Mouse (Mus musculus): ENCODE data around the gene Atxn1. TPM values are rescaled to one million over a fixed set of nuclear protein-coding genes. Genes with fewer than 3 reads are reported as not detected.

The Atxn1 gene
- total and polyA plus RNA-seq, 2 experiments from 2014 or later, result 8.6 to 44.6 TPM

DNA sequence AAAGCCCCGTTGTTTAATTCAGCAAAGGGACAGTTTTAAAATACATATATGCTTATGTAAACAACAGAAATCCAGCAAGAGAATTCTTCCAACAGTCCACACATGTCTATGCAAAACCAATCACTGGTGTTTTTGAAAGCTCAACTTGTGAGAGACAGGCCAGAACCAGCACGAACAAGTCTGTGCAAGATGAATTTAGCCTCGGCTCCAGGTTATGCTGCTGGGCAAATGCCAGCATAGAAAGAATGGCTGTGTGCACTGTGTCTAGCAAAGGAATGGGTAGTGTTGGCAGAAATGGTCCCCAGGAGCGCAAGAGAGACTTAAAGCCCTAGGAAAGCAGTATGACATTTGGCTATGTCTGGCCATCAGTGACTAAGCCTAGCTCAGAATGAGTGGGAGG is 24.1 kb downstream of the Atxn1 start:
- no peak overlapping the region for H3K4me3 ChIP-seq (ENCODE audit: low read length)
- no peak overlapping the region for H3K4me2 ChIP-seq (ENCODE audit: low read depth, low read length)
- no peaks in the 10 kb centered on the region for H3K9me3 ChIP-seq (ENCODE audit: low read length)
- ATAC-seq, result no peak
- no peak for TF ChIP-seq CTCF (IDR thresholded peaks at IDR 0.05; ENCODE audit: low read depth)
- H3K9ac ChIP-seq (replicated peaks; ENCODE audit: low read length), result no peak overlapping the region
- H3K36me3 ChIP-seq (ENCODE audit: insufficient read depth, low read length), result no peaks in the 10 kb centered on the region
- H3K27me3 ChIP-seq (ENCODE audit: insufficient read depth, low read length), result no peaks in the 10 kb centered on the region
- 81% methylated on average over 4 of the region's 4 CpGs for WGBS
- no peak for DNase-seq (ENCODE audit: low spot score)
- no peaks in the 10 kb centered on the region for H3K4me1 ChIP-seq (ENCODE audit: insufficient read depth, low read length)
- no peak overlapping the region for H3K27ac ChIP-seq

GRCm38 (mm10) chr13:45939561-45939960 is 25.2 kb downstream of the Atxn1 start:
- DNase-seq (ENCODE audit: low spot score) (no peak), ATAC-seq (no peak)
- Histone ChIP-seq H3K27me3 (ENCODE audit: insufficient read depth, low read length) (no peaks in the 10 kb centered on the region), H3K9ac (replicated peaks; ENCODE audit: low read length) (no peak overlapping the region), H3K4me2 (ENCODE audit: low read depth, low read length) (no peak overlapping the region), H3K27ac (no peak overlapping the region), H3K36me3 (ENCODE audit: insufficient read depth, low read length) (no peaks in the 10 kb centered on the region), H3K4me1 (ENCODE audit: insufficient read depth, low read length) (no peaks in the 10 kb centered on the region), H3K9me3 (ENCODE audit: low read length) (no peaks in the 10 kb centered on the region), H3K4me3 (ENCODE audit: low read length) (no peak overlapping the region)
- WGBS, result 84% methylated on average over 6 of the region's 6 CpGs
- TF ChIP-seq CTCF (IDR thresholded peaks at IDR 0.05; ENCODE audit: low read depth), result no peak

DNA sequence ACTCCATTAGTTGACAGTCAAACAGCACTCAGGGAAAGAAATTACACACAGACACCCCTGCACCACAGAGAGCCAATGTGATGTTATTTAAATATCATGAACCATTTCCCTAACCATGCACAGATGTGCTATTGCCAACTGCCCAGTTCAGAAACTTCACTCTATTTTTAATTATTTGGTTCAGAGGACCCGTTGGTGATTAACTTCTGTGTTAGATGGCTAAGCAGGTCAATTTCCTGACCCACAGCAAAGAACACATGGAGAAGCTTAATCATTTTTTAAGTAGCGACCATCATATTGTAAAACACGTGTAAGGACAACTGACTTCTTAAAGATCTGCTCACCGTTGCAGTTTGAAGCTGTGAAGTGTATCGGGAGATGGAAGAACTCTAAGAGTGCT is 26.7 kb downstream of the Atxn1 start:
- DNase-seq (ENCODE audit: low spot score), result no peak
- Histone ChIP-seq H3K9ac (replicated peaks; ENCODE audit: low read length) (no peak overlapping the region), H3K4me3 (ENCODE audit: low read length) (no peak overlapping the region), H3K4me1 (ENCODE audit: insufficient read depth, low read length) (no peaks in the 10 kb centered on the region), H3K27me3 (ENCODE audit: insufficient read depth, low read length) (no peaks in the 10 kb centered on the region), H3K36me3 (ENCODE audit: insufficient read depth, low read length) (no peaks in the 10 kb centered on the region), H3K27ac (no peak overlapping the region), H3K4me2 (ENCODE audit: low read depth, low read length) (no peak overlapping the region), H3K9me3 (ENCODE audit: low read length) (no peaks in the 10 kb centered on the region)
- ATAC-seq, result no peak
- TF ChIP-seq CTCF (IDR thresholded peaks at IDR 0.05; ENCODE audit: low read depth), result no peak
- WGBS, result 80% methylated on average over 5 of the region's 5 CpGs

DNA sequence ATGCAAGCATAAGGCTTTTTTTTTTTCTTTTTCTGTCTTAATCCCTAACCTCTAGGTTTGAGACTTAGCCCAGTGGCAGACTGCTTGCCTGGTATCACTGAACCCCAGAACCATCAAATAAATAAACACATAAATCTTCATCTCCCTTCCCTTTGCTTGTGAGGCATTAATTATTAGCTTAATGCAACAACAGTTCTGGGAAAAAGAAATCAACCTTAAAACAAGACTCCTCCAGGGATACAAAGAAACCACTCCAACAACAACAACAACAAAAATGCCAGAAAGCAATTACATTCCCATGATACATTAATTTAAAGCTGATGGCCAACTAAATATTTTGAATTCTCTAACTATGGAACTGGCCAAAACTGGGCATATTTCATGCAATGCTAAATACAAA is 28.0 kb downstream of the Atxn1 start:
- TF ChIP-seq CTCF (IDR thresholded peaks at IDR 0.05; ENCODE audit: low read depth), result no peak
- no peak for DNase-seq (ENCODE audit: low spot score)
- H3K27ac ChIP-seq, result no peak overlapping the region
- H3K4me3 ChIP-seq (ENCODE audit: low read length), result no peak overlapping the region
- no peak overlapping the region for H3K9ac ChIP-seq (replicated peaks; ENCODE audit: low read length)
- no peaks in the 10 kb centered on the region for H3K9me3 ChIP-seq (ENCODE audit: low read length)
- H3K4me1 ChIP-seq (ENCODE audit: insufficient read depth, low read length), result no peaks in the 10 kb centered on the region
- no peaks in the 10 kb centered on the region for H3K36me3 ChIP-seq (ENCODE audit: insufficient read depth, low read length)
- no peaks in the 10 kb centered on the region for H3K27me3 ChIP-seq (ENCODE audit: insufficient read depth, low read length)
- ATAC-seq, result no peak
- no peak overlapping the region for H3K4me2 ChIP-seq (ENCODE audit: low read depth, low read length)

- 82% methylated on average over 7 of the region's 7 CpGs for WGBS
- no peaks in the 10 kb centered on the region for H3K9me3 ChIP-seq (ENCODE audit: low read length)
- no peak overlapping the region for H3K27ac ChIP-seq
- no peak overlapping the region for H3K4me2 ChIP-seq (ENCODE audit: low read depth, low read length)
- TF ChIP-seq CTCF (IDR thresholded peaks at IDR 0.05; ENCODE audit: low read depth), result no peak
- H3K9ac ChIP-seq (replicated peaks; ENCODE audit: low read length), result no peak overlapping the region
- DNase-seq (ENCODE audit: low spot score), result no peak
- H3K4me1 ChIP-seq (ENCODE audit: insufficient read depth, low read length), result no peaks in the 10 kb centered on the region
- no peaks in the 10 kb centered on the region for H3K27me3 ChIP-seq (ENCODE audit: insufficient read depth, low read length)
- no peaks in the 10 kb centered on the region for H3K36me3 ChIP-seq (ENCODE audit: insufficient read depth, low read length)
- ATAC-seq, result no peak
- no peak overlapping the region for H3K4me3 ChIP-seq (ENCODE audit: low read length)
These were observed 29.0 kb downstream of the Atxn1 start for GRCm38 (mm10) chr13:45935798-45936197.

DNA sequence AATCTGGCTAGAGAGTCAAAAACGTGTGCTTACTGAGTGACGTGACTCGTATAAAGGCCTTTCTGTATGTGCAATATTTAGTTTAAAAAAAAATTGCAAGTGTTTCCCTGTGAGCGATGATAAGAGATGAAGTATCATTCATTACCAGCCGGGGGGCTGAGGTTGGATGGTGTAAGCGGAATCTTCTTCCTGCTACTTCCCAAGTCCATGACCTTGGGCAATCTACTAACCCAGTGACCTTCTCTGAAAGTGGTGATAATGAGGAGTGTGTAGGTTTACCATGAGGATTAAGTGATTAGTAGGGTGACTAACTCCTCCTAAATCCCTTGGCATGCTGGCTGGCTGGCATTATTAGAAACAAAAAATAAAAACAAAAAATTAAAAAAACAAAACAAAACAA is 30.0 kb downstream of the Atxn1 start:
- WGBS, result 82% methylated on average over 6 of the region's 6 CpGs
- H3K27ac ChIP-seq, result no peak overlapping the region
- H3K4me2 ChIP-seq (ENCODE audit: low read depth, low read length), result no peak overlapping the region
- ATAC-seq, result no peak
- no peak for DNase-seq (ENCODE audit: low spot score)
- TF ChIP-seq CTCF (IDR thresholded peaks at IDR 0.05; ENCODE audit: low read depth), result no peak
- H3K4me1 ChIP-seq (ENCODE audit: insufficient read depth, low read length), result no peaks in the 10 kb centered on the region
- no peaks in the 10 kb centered on the region for H3K9me3 ChIP-seq (ENCODE audit: low read length)
- no peaks in the 10 kb centered on the region for H3K36me3 ChIP-seq (ENCODE audit: insufficient read depth, low read length)
- H3K4me3 ChIP-seq (ENCODE audit: low read length), result no peak overlapping the region
- no peak overlapping the region for H3K9ac ChIP-seq (replicated peaks; ENCODE audit: low read length)
- H3K27me3 ChIP-seq (ENCODE audit: insufficient read depth, low read length), result no peaks in the 10 kb centered on the region

GRCm38 (mm10) chr13:45934085-45934484 is 30.7 kb downstream of the Atxn1 start:
- ATAC-seq, result no peak
- WGBS, result 64% methylated on average over 7 of the region's 7 CpGs
- Histone ChIP-seq H3K9ac (replicated peaks; ENCODE audit: low read length) (no peak overlapping the region), H3K27ac (no peak overlapping the region), H3K36me3 (ENCODE audit: insufficient read depth, low read length) (no peaks in the 10 kb centered on the region), H3K9me3 (ENCODE audit: low read length) (no peaks in the 10 kb centered on the region), H3K4me1 (ENCODE audit: insufficient read depth, low read length) (no peaks in the 10 kb centered on the region), H3K4me2 (ENCODE audit: low read depth, low read length) (no peak overlapping the region), H3K27me3 (ENCODE audit: insufficient read depth, low read length) (no peaks in the 10 kb centered on the region), H3K4me3 (ENCODE audit: low read length) (no peak overlapping the region)
- no peak for TF ChIP-seq CTCF (IDR thresholded peaks at IDR 0.05; ENCODE audit: low read depth)
- no peak for DNase-seq (ENCODE audit: low spot score)

All from hindbrain, postnatal 0 days (tissue).